11 mouse cellular contexts compared by ENCODE assay signal in the genomic region with DNA sequence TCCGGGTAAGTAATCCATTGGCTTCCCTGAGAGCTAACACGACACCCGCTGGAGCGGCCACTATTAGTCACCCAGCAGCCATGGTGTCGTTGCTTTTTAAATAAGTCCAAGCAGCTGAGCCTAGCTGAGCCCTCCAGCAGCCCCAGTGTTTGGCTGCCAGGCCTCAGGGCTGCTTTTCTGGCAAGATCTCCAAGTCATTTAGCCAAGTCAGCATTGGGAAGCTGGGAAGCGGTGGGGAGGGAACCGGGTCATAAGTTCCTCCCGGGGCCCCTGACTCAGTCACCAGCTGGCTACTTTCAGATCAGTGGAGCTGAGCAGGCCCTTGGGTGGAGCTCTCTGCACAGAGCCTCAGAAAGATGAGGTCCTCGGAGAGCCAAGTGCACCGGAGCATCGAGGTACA. TPM values are rescaled to one million over a fixed set of nuclear protein-coding genes. Genes with fewer than 3 reads are reported as not detected.
DNase-seq lines count a peak whose midpoint lies in the region; ATAC-seq and TF ChIP-seq lines count a peak whose summit lies in the region.
"Had no signal": no experiment of that assay in that cellular context is flagged by ENCODE, and none has a peak within 500 bp of the region (broad histone marks: within the 10 kb centered on the region; RNA-seq: fewer than 3 reads in every experiment).

No protein-coding gene starts in this region.

- TF ChIP-seq CTCF in lung, embryonic 14.5 days (IDR thresholded peaks at IDR 0.05; ENCODE audit: low read depth) = no peak

- H3K4me1 ChIP-seq in lung, embryonic 14.5 days (ENCODE audit: insufficient read depth) = peaks cover 4% of the 10 kb centered on the region

- ATAC-seq in lung, embryonic 14.5 days (ENCODE audit: insufficient read depth) = peak; percentile 69
- no peak for ATAC-seq in inflammation-experienced regulatory T-cells, adult 6 months

- no peaks in the 10 kb centered on the region for H3K9me3 ChIP-seq in lung, embryonic 14.5 days (ENCODE audit: low read depth, low read length)

- no peaks in the 10 kb centered on the region for H3K27me3 ChIP-seq in lung, embryonic 14.5 days (ENCODE audit: insufficient read depth, low read length)

- no peak overlapping the region for H3K27ac ChIP-seq in lung, embryonic 14.5 days (ENCODE audit: low read depth)
- H3K27ac ChIP-seq: liver, embryonic 14.5 days had no signal

- WGBS in lung, embryonic 14.5 days = 58% methylated on average over 11 of the region's 11 CpGs

- no peak overlapping the region for H3K4me2 ChIP-seq in lung, embryonic 14.5 days

- no peak overlapping the region for H3K9ac ChIP-seq in lung, embryonic 14.5 days
- H3K9ac ChIP-seq: liver, embryonic 14.5 days had no signal

- DNase-seq in adrenal gland, postnatal 10 days = peak; percentile 51
- DNase-seq in adrenal gland, postnatal 25 days = no peak
- DNase-seq in brain, adult 2 months (ENCODE audit: low read depth, low spot score) = peak; percentile 75
- DNase-seq in heart, adult 9 months (ENCODE audit: low spot score in 2 of 2) = peak; percentile 84 to 88
- DNase-seq in lung, embryonic 14.5 days = peak; percentile 81
- no peak for DNase-seq in frontal cortex, postnatal 14 days (ENCODE audit: low spot score in 2 of 2)
- DNase-seq in layer of hippocampus, adult 9-10 months (ENCODE audit: low spot score) = no peak

- H3K36me3 ChIP-seq in lung, embryonic 14.5 days (ENCODE audit: insufficient read depth) = no peaks in the 10 kb centered on the region

- no peak overlapping the region for H3K4me3 ChIP-seq in lung, embryonic 14.5 days (ENCODE audit: low read depth, low read length)

RNA-seq across cellular contexts. Expression of a gene that starts 12.0 kb away (rescaled TPM):
- total RNA-seq in adrenal gland, postnatal 10 days (2021) = 1 to 10 TPM; 3.7 to 4.3 TPM
- 2.8 TPM in 2 replicates for total RNA-seq in adrenal gland, postnatal 25 days (2021)
- polyA plus RNA-seq in lung, embryonic 14.5 days (2014; fragmentation: Nextera tagmentation; extraction: Ambion mirVana) = 1.5 and 1.8 TPM in 2 replicates
- not detected for polyA plus RNA-seq in inflammation-experienced regulatory T-cells, adult 6 months (2017; shearing (Covaris generic))

RNA-seq across cellular contexts. Expression of a gene that starts 12.4 kb away (rescaled TPM):
- total RNA-seq in adrenal gland, postnatal 10 days (2021) = under 1 TPM; 0.12 to 0.18 TPM
- total RNA-seq in adrenal gland, postnatal 25 days (2021) = 0.15 TPM in 1 of 2 replicates, not detected in the other
- not detected in 2 replicates for polyA plus RNA-seq in lung, embryonic 14.5 days (2014; fragmentation: Nextera tagmentation; extraction: Ambion mirVana)
- polyA plus RNA-seq in inflammation-experienced regulatory T-cells, adult 6 months (2017; shearing (Covaris generic)) = 10 to 100 TPM in 1 of 3 experiments, 1 to 10 TPM in 2; 5.3 to 31.6 (median 6.0) TPM
- total RNA-seq: common myeloid progenitor, adult 5-6 weeks had no signal
- polyA plus RNA-seq: C2C12 had no signal

Comparison
In these comparisons a context has a peak if more than half of its experiments do, and no peak if none do; other contexts are left out.
1. DNase-seq: peak in adrenal gland, postnatal 10 days (single experiment), brain, adult 2 months (single experiment), heart, adult 9 months (2 of 2) and lung, embryonic 14.5 days (single experiment); none in adrenal gland, postnatal 25 days (single experiment), frontal cortex, postnatal 14 days (0 of 2) and layer of hippocampus, adult 9-10 months (single experiment).